Mouse (Mus musculus) lung, postnatal 25 days (tissue): ENCODE measurements at regions not wholly inside any gene's neighbourhood (a gene's known extent, or its start where the extent isn't known, plus 50 kb on each side); places are given as distances from the start of the nearest gene placed in this dataset.

ENCODE experiments used
- DNase-seq: peaks from one replicate; pipeline ENCODE4 v3.0.0; 2022; ENCODE audit warnings: low spot score

GRCm38 (mm10) chr2:167848468-167849440 lies 83.1 kb upstream of the Ptpn1 start:
- no peak for DNase-seq

GRCm38 (mm10) chr2:167847281-167848077 lies 84.4 kb upstream of the Ptpn1 start:
- DNase-seq, result no peak

DNA sequence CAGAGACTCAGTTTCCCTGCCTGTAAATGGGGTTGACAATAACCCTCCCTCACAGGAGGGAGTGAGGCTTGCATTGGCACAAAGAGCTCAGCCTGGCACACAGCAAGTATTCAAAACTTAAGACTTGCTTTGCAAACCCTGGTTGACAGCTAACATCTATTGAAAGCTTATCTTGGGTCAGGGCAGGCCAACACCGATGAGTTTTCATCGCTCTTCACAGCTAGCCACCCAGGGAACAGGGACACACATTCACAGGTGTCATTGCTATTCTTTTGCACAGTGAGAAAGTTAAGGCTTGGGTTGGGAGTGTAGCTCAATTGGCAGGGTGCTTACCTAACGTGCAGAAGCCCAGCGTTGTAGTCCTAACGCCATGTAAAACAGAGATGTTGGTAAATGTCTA lies 86.5 kb upstream of the Ptpn1 start:
- DNase-seq, result no peak

DNA sequence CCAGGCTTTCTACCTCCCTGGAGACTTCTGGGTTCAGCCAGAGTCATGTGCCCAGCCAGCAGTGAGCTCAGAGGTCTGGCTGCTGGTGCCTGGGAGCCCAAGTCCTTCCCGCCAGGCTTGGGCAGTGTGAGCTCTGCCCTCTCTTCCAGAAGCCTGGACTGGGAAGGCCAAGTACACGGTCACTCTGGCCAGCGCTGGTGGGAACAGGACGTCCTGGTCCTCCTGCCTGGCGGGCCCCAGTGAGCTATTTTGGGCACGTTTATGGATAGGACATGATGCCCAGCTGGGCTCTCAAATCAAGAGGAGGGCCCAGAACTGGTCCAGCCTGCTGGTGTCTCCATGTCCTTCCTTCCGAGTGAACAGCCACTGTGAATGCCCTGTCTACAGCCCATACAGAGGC lies 87.3 kb upstream of the Ptpn1 start:
- DNase-seq, result peak; percentile 81

GRCm38 (mm10) chr2:167843921-167844320 lies 87.9 kb upstream of the Ptpn1 start:
- no peak for DNase-seq

DNA sequence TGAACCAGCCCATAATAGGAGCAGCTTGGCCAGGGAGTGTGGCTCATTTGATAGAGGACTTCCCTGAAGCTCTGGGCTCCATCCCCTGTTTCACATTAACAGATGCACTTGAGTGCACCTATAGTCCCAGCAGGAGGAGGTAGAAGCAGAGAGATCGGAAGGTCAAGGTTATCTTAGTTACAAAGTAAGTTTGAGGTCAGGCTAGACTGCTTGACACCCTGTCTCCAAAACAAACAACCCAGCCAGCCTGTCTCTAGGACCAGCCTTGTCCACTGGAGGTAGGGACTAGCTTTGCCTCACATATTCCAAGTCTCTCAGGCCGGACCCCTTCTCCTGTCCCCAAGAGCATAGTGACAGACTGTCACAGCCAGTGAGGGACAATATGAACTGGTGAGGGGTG lies 88.9 kb upstream of the Ptpn1 start:
- no peak for DNase-seq

- DNase-seq, result no peak
Observed at GRCm38 (mm10) chr2:167842473-167842872, 89.4 kb upstream of the Ptpn1 start.

DNA sequence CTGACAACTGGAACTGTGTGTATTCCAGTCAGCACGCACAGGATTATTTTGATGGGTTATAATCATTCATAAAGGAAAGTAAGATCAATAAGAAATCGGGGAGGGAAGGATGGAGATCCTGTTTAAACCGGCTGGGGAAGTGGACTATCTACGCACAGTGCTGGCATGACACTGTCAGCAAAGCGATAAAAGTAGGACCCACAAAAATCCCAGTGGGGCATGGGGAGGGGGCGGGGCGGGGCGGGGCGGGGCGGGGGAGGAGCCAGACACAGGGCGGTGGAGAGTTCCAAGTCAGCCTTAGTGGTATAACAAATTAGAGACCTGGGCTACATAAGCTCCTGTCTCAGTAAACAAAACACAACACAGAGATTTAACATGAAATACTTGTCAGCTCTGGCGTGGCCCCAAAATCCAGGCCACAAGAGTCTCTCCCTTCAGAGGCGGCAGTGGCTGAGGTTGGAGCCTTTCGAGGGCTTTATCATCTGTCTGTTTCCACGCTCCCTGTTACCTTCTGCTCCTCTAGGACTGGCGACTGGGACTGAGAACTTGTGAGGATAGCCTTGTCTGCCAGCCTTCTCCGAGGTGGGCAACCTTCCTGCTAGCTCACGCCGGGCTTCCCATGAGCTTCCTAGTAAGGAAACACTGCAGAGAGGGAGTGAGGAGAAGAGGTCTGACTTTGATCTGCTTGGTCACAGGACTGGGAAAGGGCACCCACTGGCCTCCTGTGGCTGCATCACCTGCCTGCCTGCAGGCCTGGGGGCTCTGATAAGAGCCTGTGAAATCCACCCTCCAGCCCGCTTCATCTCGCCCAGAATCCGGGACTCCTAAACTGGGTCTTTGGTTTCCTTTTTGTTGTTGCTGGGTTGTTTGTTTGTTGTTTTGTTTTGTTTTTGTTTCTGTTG lies 90.3 kb upstream of the Ptpn1 start:
- no peak for DNase-seq

DNA sequence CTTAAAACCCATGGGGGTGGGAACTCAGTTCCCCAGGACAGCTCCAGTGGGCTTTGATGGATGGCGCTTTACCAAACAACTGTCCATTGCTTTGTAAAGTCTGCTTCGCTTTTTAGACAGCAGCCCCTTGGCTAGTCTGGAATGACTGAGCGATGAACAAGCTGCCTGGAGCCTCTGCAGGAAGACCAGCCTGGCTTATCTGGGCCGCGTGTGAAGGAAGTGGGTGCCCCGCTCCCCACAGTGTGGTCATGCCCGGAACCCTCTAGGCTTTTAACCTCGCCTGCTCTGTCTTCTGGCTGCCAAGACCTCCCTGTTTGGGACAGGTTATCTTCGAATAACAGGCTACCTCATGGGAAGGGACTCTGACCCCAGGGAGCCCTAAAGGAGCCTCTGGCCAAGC lies 91.5 kb upstream of the Ptpn1 start:
- no peak for DNase-seq

DNA sequence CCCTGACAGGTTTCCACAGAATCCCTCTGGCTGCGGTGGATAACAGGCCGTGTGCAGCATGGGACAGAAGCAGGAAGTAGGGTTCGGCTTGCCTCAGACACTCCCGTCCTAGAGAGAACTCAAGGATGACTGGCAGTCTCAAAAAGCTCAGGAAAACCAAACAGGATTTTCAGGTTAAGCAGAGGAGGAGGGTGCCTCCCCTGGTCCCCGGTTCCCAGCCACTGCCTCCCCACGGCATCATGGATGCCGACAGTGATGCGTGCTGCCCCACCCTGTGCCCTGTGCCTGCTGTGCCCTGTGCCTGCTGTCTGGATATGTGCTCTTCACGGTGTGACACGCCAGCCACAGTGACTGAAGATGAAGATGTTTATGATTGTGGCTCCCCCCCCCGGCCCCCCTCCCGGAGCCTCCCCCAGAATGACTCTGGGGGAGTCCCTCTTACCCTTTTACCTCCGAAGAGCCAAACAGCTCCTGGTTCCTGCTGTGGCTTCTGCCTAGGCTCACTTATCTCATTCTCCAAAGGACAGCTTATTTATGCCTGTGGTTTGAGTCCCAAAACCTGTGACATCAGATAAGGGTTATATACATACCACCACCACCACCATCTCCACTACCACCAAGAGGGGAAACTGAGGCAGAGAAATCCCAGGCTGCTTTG lies 92.4 kb upstream of the Ptpn1 start:
- peak; percentile 76 for DNase-seq

DNA sequence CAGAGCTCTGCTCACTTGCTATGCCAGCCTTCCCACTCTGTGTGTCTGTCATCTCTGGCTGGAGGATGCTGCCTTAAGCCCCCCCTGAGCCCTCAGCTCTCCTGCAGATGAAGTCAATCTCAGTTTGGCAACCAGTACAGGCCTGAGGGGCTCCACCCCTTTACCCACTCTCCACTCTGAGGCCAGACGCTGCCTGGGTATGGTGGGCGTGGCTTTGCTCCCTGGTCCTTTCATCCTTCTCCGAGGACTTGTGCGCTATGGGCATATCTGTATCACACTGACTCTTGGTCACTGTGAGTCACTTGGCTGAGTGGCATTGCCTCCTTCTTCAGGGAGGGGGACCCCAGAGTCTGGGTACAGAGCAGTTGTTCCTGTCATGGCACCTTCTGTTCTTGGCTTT lies 94.3 kb upstream of the Ptpn1 start:
- no peak for DNase-seq

GRCm38 (mm10) chr2:167836611-167837010 lies 95.2 kb upstream of the Ptpn1 start:
- no peak for DNase-seq

- DNase-seq, result peak; percentile 89
Observed at GRCm38 (mm10) chr2:167834605-167835004, 97.3 kb upstream of the Ptpn1 start.

DNA sequence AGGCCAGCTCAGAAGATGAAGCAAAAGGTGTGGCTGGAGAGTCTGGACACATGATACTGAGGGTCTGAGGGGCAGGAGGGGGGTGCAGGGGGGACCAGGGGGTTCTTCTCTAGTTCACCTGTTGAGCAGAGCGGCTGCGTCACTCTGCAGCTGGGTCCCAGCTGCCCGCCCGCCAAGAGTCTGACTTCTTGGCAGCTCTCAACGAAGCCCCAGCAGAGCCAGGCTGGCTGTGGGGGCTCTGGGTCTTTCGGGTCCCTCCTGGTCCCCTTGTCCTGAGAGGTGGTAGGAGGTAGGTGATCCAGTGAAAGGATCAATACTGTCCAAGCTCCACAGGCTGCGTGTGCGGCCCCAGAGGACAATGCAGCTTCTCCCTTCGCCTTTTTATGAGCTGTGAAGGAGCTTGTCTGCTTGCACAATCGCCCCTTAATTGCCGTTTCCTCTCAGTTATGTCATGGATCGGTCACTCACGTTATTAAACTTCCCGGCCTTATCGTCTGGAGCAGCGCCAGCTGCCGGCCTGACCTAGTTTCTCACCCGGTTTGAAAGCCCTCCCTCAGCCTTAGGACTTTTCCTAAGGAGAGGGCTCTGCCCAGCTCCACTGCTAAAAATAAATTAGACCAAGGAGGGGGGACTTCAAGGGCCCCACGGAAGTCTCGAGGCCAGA lies 98.4 kb upstream of the Ptpn1 start:
- DNase-seq, result peak; percentile 93

- no peak for DNase-seq
Observed at GRCm38 (mm10) chr2:167831076-167832039, 100.5 kb upstream of the Ptpn1 start.

GRCm38 (mm10) chr2:167828258-167828657 lies 103.6 kb upstream of the Ptpn1 start:
- DNase-seq, result no peak

GRCm38 (mm10) chr2:167826922-167827703 lies 104.7 kb upstream of the Ptpn1 start:
- DNase-seq, result peak; percentile 47

DNA sequence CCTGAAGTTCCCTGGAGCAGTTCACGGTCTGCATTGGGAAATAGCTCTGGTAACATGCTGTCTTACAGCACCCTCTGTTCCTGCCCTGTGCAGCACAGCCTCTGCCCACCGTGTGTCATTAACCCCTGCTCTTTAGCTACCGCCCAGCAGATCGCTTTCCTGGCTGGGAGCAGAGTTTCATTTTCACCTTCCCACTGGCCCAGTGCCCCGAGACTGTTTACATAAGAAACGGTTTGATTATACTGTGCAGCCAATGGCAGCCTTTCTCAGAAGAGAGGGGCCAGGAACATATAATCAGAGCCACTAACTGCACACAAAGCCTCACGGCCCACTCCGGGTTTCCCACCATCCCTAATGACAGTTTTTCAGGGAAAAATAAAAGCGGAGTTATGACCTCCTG lies 108.3 kb upstream of the Ptpn1 start:
- DNase-seq, result peak; percentile 91

- no peak for DNase-seq
Observed at GRCm38 (mm10) chr2:167823044-167823443, 108.8 kb upstream of the Ptpn1 start.
